Mouse (Mus musculus) layer of hippocampus, adult 9-11 months (tissue): ENCODE data around the gene Abcg4.
"Not testable (repeated sequence)": the region's sequence is repeated elsewhere in the genome, so short reads cannot be mapped to it uniquely, and the experiment has no call there.

Source experiments
- DNase-seq: peaks from one replicate; pipeline ENCODE4 v3.0.0; 2022

The Abcg4 gene

DNA sequence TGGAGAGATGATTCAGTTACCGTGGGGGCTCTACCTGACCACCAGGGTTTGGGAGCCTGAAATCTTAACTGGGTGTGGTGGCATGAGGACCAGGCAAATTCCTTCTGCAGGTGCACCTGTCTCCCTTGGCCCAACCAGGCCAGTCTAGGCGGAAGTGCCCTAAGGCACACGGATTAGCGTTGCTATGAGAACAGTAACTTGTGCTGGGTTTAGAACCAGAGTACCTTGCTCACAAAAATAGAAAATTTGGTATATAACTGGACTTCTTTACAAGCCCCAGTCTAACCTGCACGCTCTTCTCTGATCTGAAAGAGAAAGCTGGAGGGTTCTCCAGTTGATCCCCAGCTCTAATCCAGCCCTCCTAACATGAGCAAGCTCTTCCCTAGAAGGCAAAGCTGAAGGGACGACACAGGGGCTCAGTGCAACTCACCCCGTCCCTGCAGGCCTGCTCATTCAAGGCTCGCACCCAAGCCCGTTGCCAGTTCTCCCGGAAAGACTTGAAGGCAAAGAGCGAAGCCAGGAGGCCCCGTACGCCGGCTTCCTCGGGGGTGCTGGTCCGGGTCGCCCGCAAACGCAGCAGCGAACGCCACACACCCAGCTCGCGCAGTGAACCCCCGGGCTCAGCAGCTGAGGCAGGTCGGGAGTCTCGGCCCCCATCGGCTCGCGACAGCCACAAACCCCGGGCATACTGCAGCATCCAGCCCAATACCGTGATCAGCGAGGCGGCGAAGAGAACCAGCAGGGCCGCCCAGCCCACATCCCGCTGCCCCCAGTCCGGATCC, 30.9 kb upstream of the Abcg4 start:
- no peak for DNase-seq

DNA sequence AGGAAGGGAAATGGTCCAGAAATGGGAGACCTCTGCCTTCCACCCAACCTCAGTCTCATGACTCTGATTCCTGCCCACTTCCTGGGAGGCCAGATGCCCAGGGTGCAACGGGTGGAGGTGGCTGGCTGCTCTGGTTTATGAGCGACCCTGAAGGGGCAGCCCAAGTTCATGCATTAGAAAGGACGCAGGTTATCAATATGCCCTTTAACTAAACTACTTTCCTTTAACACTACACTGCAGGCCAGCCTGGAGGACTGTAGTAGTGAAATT, 30.3 kb upstream of the Abcg4 start:
- no peak for DNase-seq

DNA sequence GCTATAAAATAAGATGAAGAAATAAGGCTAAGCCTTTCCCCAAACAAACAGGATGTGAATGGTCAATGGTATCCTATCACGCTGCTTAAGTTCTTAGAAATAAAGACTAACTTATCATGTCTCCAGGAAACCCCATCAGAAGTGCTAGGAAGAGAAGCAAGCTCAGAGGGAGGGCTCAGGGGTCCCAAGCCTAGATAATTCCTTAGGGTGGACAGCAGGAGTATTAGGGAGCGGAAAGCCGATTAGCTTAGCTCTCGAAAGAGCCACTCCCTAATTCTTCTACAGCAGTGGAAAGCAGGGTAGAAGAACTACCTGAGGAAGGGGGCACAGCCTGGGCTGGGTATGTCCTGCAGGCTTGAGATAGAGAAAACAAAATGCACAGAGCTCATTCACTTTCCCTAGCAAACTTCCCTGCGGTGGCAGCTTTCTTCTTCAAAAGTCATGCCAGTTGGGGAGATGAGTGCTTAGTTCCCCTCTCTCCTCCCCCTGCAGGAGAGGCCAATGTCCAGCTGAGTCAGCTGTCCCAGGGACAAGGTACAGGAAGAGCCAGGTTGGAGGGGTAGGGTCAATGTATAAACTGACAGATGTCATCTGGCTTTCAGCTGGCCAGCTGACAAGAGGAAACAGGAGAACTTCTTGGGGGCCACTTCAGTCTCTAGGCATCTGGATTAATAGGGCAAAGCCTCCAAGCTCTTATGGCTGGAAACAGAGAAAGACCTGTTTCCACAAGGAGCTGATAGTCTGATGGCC, 29.8 kb upstream of the Abcg4 start:
- no peak for DNase-seq

DNA sequence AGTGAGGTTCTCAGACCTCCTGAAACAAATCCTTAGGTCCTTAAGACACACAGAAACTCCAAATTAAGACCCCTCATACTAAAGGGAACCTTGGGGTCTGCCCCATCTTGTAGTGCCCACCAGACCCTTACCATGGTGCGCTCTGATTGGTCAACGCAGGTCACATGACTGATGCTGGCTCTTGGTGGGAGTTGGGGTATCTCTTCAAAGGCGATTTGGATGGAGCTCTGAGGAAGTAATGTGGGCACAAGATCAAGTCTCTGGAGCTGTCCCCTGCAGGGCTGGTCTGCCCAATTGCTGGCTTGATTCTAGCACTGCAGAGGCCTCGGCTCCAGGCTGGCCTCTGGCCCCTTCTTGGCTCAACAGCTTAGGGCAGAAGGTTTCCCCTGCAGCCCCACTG, 29.0 kb upstream of the Abcg4 start:
- no peak for DNase-seq

DNA sequence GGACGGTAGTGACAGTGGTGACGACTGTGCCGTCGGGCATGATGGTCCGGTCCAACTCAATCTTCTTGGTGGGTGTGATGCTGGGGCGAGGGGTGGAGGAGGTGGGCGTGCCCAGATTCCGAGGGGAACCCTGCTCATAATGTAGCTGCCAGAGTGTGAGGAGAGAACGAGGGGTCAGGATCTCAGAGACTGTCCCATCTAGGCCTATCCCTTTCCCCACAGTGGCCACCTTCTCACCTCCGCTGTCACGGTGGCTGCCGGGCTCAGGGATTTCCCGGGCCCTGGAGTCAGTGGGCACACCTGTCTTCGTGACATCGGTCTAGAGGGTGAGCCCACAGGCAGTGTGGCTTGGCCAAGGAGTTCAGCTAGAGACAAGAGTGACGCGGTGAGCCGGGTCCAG, 26.5 kb upstream of the Abcg4 start:
- no peak for DNase-seq

DNA sequence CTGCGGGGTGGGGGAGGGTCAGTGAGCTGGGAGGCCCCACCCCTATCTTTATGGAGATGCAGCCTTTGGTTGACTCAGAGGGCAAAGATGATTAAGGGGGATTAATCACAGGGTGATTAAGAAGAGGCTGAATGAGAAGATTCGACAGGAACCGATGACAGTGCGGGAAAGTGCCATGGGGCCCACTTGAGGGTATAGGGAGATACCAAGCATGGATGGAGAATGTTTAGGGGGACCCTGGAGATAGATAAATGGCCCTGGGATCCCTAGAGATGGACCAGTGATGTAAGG, 25.8 kb upstream of the Abcg4 start:
- no peak for DNase-seq

DNA sequence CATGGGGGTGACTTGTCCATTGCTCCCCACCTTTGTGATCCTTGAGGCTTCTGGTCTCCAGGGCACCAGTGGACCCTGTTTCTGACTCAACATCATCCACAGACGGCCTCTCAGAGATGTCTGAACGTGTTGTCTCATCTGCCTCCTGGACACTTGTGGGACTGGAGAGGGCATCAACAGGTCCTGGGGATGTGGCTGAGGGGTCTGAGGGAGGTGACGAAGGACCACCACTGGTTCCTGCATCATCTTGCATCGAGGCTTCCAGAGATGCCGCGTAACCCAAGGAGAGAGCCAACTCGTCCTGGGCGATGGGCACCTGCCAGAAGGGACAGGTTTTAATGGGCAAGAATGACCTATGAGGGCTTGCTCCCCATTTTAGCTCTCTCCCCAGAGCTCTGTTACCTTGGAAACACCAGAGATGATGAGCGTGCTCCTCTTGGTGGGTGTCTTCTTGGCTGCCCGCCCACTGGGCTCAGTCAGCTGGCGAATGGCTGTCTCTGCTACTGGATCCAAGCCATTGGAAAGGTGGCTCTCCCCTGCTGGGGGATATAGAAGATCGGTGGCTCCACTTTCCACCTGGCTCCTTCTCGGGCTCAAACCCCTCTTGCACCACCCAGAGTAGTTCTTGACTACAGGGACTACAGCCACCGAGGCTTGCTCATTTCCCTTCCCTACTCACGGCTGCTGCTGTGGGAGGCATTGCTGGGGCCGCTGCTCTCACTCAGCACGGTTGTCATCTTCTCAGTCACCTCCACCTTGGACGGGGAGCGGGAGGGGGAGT, 25.3 kb upstream of the Abcg4 start:
- DNase-seq: peak; percentile 85

DNA sequence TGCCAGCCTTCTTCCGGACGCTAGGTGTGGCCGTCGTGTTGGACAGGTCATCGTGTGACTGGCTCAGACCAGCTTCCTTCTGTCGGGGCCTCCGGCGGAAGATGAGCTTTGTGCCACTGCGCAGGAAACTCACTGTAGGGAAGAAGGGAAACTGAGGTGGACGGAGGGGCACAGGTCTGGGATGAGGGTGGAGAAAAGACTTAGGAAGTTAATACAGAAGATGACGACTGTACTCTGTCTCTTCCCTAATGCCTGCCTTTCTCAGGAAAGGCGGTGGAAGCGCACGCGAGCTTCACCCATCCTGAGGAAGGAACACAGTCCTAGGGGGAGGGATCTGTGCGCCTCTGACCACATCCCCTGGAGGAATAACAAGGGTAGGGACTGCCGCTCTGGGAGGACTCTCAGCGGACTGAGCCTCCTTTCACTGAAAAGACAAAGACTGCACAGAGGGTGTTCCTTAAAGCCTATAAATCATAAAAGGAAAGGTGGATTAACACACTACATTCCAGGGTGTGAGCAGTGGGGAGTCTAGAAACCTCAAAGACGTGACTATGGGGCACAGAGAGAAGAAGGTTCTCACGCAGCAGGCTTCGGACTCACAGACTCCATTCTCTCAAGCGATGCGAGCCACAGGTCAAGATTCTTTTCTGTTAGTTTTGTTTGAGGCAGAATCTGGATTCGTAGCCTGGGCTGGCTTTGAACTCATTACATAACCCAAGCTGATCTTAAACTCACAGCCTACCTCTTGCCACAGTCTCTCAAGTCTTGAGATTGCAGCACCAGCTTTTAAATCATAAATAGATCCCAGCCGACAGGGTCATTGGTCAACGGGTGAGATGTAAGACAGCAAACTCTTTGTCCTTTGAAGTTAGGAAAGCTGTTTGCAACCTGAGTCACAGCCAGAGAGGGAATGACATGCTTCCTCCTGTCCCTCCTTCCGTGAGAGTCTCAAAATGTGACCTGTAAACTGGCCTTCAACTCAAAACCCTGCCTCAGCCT, 23.0 kb upstream of the Abcg4 start:
- no peak for DNase-seq

DNA sequence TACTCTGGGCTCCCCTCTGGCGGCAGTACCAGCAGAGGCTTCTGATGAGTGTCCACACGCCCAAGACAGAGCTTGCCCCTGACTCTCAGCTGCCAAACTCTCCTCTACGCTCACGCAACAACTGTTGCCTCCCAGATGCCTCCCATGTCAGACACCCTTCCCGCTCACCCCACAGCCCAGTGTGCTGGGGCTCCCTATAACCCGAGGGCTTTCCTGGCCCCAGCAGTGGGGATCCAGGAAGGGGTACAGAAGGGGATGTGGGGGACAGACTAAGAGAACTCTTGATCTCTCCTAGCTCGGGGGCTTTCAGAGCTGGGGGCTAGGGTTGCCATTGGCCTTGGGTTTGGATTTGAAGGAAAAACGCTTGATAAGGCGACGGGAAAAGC, 22.3 kb upstream of the Abcg4 start:
- DNase-seq: no peak

DNA sequence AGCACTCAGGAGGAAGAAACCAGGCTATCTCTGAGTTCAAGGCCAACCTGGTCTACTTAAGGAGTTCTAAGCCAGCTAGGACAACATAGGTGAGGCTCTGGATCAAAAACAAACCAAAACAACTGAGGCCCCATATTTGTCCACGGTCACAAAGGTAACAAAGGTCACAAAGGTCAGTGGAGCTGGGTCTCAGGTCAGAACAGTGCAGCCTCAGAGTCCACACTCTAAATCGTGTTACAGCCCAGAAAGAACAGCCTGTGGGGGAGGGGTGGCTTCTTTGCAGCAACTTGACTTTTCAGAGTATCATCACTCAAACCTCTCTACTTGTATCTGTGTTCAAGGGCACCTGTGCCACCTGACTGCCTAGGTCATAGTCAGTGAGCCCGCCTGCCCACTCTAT, 21.3 kb upstream of the Abcg4 start:
- no peak for DNase-seq

DNA sequence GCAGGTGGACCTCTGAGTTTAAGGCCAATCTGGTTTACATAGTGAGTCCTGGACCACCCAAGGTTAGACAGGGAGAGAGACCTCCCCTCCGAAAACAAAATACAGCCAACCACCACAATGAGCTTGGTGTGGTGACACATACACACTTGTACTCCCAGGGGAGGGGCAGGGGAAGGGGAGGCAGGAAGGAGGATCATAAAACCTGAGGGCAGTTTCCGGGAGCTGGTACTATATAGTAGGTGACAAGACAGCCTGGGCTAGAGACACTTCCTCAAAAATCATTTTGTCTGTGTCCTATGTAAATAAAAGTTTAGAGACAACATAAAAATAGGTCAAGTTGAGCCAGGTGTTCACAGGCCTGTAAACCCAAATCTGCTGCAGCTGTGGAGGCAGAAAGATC, 18.8 kb upstream of the Abcg4 start:
- no peak for DNase-seq

DNA sequence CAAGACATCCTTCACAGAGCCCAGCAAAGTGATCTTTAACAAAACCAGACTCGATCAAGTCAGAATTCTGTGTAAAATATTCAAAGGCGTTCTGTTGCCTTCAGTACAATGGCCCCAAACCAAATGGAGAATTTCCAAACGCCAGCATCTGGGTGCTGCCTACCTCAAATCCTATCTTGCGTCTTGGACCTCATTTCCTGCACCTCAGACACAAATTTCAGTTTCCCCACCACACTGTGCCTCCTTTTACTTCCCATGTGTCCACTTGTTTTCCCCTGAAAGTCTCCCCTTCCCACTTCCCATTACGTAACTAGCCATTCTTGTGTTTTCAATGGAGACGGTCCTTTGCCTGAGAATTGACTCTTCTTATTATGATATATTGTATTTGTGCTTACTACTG, 18.1 kb upstream of the Abcg4 start:
- no peak for DNase-seq

DNA sequence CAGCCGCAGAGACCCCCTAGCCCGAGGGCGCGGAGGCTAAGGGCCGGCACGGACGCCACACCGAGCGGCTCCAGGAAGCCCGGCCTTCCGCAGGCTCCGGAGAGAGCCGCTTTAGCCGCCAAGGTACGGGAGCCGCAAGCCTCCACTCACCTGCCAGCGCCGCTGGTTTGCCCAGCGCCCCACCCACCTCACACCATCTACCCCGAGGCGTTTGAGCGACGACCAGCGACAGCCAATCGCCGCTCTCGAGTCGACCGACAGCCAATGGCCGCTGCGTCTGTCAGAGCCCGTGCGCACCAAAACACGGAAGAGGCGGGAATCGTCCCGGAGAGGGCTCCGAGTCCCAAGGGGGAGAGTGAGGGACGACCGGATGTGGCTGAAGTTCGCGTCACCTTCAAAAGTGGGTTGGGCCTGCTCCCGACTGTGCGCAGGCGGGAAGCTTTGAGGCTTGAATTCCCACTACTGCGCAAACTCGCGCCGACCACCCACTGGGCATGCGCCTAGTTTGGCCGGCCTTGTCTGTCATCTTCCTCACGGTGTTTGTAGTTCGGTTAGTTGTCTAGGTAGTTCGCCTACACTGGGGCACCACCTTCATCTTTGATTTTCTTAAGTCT, 17.2 kb upstream of the Abcg4 start, which contains the start of gene Hinfp:
Gene Hinfp (minus strand): TSS at position 206 of the 614 bp plus-strand sequence.
- peak; percentile 99 for DNase-seq

DNA sequence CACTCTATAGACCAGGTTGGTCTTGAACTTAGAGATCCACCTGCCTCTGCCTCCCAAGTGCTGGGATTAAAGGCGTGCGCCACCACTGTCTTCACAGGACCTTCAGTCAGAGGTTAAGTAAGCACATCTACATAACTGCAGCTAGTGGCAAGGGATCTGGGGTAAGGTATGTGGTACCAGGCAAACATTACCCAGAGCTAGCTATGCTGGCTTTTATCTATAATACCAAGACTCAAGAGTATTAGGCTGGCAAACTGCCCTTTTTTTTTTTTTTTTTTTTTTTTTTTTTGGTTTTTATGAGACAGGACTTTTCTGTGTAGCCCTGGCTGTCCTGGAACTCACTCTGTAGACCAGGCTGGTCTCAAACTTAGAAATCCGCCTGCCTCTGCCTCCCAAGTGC, 11.6 kb upstream of the Abcg4 start:
- not testable (repeated sequence) for DNase-seq

DNA sequence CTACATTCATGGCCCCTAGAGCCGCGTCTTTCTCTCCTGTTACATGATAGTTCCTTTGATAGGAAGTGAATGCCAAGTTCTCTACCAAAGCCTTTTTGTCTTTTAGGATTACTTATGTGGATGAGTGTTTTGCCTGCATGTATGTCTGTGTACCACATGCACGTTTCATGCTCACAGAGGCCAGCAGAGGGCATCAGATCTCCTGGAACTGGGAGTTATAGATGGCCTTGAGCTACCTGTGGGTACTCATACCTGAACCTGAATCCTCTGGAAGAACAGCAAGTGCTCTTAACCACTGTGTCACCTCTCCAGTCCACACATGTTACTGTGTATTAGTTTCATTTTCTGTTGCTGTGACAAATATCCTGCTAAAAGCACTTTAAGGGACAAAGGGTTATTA, 4.1 kb upstream of the Abcg4 start:
- no peak for DNase-seq

DNA sequence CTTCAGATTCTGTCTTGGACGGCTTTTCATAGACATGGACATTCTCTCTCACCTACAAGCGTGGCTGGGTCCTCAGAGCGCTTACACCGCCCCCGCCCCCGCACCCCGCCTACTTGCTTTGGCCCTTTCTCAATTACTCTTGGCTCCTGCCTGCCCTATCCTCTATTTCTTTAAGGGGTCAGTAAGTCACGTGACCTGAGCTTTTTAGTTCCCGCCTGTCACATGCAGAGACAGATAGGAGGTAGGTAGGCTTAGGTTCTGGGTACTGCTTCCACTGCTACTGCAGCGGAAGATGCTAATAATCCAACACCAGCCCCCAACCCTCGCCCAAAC, 510 bp upstream of the Abcg4 start:
- no peak for DNase-seq

DNA sequence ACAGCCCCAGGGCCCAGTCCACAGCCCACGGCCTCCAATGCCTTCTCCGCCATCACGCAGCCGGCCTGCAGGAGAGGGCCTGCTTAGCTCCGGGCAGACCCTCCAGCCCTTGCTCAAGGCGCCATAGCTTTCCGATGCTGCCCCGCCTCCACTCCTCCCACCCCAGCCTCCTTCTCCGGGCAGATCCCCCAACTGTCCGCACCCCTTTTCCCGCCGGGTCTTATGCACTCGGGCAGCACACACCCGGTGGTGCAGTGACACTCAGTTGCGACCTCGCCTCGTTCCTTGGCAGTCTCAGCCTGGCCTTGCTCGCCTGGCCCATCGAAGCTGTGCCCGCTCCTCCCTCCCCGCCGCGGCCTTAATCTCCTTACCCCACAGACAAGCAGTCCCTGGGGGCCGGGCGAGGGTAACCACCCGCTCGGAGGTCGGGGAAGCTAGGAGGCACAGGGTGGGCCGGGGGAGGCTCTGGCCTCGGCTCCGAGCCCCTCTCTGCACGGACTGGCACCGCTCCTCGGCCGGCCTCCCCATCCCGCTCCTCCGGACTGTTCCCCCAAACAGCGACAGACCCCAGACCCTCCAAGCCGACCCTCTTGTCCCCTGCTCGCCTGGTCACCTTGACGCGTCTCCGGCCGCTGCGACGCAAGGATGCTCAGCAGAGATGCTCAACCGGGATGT, 877 bp downstream of the Abcg4 start:
- no peak for DNase-seq

DNA sequence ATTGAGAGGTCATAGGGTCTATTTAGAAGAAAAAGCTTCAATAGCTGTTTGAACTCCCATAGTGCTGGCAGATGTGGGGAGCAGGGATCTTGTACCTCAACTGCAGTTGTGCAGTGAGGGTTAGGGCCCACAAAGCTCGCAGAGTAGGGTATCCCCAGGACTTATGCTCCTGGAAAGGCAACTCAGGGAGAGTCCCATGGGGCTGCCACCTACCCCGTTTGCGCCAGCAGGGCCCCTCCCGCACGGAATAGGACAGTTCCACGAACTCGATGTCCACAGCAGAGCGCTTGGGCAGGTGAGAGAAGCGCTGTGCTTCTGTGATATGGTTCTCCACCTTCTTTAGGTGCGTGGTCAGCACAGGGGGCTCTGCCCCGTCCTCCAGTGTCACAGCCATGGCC, 1.4 kb downstream of the Abcg4 start:
- DNase-seq: no peak

DNA sequence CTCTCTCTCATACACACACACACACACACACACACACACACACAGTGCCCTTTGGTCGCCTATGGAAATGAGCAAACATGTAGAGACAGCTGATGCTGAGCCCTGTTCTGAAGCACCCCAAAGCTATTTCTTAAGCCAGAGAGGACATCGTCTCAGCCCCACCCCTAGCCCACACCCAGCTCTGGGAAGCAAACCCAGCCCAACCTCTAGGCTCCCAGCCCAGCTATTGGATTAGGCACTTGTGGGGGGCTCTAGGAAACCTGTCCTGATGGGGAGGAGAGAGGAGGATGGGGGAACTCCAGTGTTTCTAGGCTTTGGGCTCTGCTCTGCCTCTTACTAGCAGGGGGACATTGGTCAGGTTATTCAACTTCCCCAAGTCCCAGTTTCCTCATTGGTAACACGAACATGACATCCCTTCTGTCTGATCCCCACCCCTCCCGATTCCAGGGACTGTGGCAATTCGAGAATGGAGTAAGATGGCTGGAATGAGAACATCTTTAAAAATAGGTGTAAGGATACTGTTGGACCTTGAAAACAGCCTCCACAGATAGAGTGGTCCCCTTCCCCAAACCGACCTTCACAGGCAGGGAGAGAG, 2.1 kb downstream of the Abcg4 start:
- DNase-seq: no peak

DNA sequence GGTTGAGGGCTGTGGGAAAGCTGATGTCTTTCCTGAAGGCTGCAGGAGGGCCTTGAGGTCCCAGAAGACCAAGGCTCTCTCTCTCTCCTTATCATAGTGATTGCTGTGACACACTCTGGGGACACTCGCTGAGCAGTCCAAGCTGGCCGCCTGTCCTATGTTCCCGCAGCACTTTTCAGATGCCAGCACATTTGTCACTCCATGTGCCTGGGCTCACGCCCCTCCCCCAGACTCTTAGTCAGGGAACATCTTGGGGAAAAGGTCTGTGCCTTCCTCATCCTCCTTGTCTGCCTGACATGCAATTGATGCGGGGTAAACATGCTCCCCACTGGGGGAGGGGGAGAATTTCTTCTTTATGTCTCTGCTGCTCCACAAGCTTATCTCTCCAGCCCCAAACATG, 5.2 kb downstream of the Abcg4 start:
- DNase-seq: peak; percentile 31

DNA sequence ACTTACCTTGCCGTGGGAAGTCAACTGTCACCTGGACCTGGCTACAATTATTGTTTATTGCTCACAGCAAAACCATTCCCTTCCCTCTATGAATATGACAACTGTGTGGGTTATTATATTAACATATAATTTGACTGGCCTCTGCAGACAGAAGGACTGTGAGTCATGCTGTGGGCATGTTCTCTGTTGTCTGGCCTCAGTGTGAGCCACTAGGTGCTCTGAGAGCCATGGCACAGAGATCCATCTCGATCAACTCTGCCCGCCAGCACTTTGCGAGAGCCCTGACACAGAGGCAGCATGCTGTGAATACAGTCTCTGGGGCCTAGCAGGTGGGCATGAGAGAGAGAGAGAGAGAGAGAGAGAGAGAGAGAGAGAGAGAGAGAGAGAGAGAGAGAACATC, 18.4 kb downstream of the Abcg4 start:
- no peak for DNase-seq

DNA sequence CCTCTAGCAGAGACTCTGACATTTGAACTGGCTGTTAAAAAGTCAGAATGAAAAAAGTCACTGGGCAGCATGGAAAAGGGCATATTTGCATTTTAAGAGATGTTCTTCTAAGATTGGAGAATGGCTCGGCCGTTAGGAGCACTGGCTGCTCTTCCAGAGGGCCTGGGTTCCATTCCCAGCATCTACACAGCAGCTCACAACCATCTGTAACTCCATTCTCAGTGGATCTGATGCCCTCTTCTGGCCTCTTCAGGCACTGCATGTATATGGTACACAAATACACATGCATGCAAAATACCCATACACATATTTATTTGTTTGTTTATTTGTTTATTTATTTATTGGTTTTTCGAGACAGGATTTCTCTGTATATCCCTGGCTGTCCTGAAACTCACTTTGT, 19.3 kb downstream of the Abcg4 start:
- DNase-seq: no peak
